Mouse (Mus musculus) layer of hippocampus, adult 2 months (tissue): ENCODE measurements around the gene Grk5. TPM values are rescaled to one million over a fixed set of nuclear protein-coding genes. Genes with fewer than 3 reads are reported as not detected.
"Not testable (repeated sequence)": the region's sequence is repeated elsewhere in the genome, so short reads cannot be mapped to it uniquely, and the experiment has no call there.

ENCODE experiments used
- DNase-seq, 2 experiments: peaks; one replicate each; pipeline ENCODE4 v3.0.0; 2022; ENCODE audit warnings: low spot score in 2 of 2
- H3K27ac ChIP-seq: fragments of 200-600 bp; 2 replicates; pipeline ENCODE4 v1.8.1; 2022
- H3K4me3 ChIP-seq: fragments of 200-600 bp; 2 replicates; pipeline ENCODE4 v1.8.1; 2022; ENCODE audit warnings: mild to moderate bottlenecking
- CTCF ChIP-seq: fragments of 200-600 bp; conservative IDR thresholded peaks from 2 replicates; pipeline ENCODE4 v1.8.1; 2022; ENCODE audit warnings: antibody characterized with exemption, mild to moderate bottlenecking, moderate library complexity
- total RNA-seq, 2 experiments: library from RNA; stranded (reverse); gene quantifications; 2 replicates each; pipeline ENCODE4 v1.2.3; 2021

The Grk5 gene
- total RNA-seq, 2 experiments from 2014 or later, result 10.4 to 11.5 TPM

DNA sequence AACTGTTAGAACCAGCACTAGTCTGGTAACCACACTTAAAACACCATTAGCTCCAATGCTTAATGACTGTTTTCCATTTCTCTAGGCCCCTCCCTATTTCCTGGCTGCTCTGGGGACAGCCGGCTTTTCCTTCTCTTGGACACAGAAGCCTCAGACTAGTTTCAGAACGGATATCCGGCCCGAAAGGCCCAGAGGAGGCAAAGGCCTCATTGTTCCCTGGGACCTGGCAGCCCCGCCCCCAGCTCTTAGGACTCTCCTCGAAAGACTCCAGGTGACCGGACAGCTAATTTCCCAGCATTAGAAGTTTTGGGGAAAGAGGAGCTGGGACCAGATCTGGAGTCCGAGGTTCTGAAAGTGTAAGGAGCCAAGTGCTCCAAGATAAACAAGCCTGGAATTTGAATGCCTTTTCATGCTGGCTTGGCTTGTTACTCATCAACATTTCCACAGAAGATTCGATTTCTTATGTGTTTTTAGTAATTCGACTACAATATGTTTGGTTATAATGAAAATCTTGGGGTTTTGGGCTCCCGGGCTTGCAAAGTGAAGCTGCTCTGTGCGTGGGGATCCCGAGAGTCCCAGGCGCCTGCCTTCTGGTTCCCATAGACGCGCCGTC, 342 bp upstream of the Grk5 start:
- H3K27ac ChIP-seq, result peak overlapping the region; percentile 95
- no peak for TF ChIP-seq CTCF
- DNase-seq, result peak in 1 of 2 experiments; percentile 24
- peak overlapping the region; percentile 100 for H3K4me3 ChIP-seq

DNA sequence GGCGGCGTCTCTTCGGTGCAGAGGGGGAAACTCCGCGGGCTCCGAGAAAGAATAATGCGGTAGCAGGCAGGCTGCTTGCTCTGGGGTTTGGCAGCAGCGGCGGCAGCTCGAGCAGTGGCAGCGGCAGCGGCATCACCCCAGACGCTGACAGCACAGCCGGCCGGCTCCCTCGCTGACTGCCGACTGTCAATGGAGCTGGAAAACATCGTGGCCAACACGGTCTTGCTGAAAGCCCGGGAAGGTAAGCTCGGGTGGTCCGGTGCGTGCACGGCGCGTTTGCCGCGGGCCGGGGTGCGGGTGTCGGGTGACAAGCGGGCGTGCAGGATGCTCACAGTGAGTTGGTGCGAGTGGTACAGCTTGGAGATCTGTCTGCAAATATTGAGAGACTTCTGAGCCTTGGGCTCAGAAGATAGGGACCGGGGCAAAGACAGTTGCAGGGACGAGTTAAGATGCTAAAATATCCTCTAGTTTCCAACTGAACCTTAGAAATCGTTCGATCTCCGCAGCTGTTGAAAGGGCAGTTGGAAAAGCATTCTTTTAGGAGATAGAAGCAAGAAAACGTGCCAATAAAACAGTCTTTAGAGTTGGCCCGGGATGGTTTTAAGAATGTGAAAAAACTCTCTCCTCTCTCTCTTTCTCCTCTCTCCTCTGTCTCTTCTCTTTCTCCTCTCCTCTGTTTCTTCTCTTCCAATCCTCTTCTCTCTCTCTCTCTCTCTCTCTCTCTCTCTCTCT, 1.0 kb downstream of the Grk5 start:
- Histone ChIP-seq H3K4me3 (peak overlapping the region; percentile 100), H3K27ac (peak overlapping the region; percentile 78)
- no peak for DNase-seq
- no peak for TF ChIP-seq CTCF

DNA sequence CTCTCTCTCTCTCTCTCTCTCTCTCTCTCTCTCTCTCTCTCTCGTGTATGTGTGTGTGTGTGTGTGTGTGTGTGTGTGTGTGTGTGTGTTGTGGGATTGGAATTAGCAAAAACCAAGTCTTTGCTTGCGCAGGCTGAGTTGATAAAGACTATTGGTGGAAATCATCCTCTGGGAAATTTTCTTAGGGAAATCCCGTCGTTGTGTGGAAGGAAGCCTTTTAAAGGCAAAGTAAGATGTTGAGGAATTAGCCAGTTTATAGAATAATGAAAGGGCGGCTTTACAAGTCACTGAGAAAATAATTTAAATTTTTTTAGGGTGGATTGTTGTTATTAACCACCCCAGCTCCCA, 1.5 kb downstream of the Grk5 start:
- Histone ChIP-seq H3K27ac (0 out of 2 replicates have a peak overlapping the region, but pooled peaks have one; percentile 24), H3K4me3 (peak overlapping the region; percentile 37; the same call in 1 of the 2 replicates)
- no peak for TF ChIP-seq CTCF
- DNase-seq, result no peak

DNA sequence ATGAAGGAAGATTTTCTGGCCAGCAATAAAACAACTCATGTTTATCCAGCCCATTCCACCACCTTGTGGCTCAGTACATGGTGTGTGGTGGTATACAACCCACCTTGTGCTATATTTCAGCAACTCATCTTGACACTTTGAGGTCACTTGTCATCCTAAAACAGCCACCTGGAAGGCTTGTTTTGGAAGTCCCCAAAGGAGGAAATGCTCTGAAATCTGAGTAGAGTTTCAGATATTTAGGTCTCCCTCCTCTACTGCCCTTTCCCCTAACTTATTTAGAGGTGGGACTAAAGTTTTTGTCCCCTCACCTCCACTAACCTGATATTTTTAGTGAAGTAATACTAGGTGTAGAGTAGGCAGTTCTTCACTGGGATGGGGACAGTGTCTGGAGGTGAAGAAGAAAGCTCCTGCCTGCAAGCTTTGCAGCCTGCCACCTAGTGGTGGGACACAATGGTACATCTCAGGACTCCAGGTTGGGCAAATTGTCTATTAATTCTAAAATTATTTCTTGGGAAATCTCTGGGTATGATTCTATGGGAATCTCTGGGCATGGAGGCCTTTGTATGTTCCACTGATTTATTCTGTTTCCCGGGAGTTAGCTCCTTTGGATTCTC, 2.5 kb downstream of the Grk5 start:
- Histone ChIP-seq H3K4me3 (no peak overlapping the region), H3K27ac (no peak overlapping the region)
- peak; percentile 26 to 63 for DNase-seq
- peak; percentile 98 for TF ChIP-seq CTCF

DNA sequence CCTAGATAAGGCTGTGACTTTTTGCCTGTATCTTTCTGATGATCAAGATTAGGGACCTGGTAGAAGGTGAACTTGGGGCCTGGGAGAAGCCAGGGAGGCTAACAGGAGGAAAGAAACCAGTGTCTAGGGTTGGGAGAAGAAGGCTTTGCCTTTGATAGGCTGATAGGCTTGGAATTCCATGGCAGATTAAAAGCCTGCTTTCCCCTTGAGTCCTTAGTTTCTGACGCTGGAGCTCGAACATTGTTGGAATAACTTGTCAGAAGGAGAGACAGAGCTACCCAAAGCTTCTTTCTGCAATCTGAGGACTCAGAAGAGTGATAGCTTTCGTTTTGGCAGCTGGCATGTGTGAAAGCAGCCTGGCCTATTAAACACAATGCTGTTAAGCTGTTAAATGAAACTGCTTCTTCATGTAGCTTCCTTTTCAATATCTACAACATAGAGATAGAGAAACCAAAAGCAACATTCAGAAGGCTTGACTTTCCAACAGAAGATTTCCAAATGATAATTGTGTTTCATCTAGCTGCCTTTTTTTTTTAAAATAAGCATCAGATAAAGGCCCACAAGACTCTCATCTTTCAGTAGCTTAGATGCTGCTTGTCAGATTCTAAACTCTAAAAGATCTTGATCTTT, 5.8 kb downstream of the Grk5 start:
- Histone ChIP-seq H3K27ac (peak overlapping the region; percentile 46; the same call in 1 of the 2 replicates), H3K4me3 (no peak overlapping the region)
- no peak for TF ChIP-seq CTCF
- no peak for DNase-seq

DNA sequence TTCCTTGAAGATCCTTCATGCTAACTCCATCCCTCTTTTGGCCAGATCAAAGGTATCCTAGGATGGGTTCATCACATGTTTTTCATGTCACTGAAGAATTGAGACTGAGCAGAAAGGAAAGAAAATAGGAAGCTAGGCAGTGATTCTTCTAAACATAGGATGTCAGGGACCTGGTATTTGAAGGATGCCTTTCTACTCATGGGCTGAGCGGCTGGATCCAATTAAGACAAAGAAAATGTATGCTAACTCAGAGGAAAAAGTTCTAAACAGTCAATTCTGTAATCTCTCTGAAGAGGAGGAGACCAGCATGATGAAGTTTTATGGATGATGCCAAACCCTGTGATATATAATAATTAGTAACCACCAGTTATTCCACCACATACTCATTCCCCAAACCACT, 13.6 kb downstream of the Grk5 start:
- DNase-seq, result no peak
- Histone ChIP-seq H3K4me3 (no peak overlapping the region), H3K27ac (no peak overlapping the region)
- no peak for TF ChIP-seq CTCF

DNA sequence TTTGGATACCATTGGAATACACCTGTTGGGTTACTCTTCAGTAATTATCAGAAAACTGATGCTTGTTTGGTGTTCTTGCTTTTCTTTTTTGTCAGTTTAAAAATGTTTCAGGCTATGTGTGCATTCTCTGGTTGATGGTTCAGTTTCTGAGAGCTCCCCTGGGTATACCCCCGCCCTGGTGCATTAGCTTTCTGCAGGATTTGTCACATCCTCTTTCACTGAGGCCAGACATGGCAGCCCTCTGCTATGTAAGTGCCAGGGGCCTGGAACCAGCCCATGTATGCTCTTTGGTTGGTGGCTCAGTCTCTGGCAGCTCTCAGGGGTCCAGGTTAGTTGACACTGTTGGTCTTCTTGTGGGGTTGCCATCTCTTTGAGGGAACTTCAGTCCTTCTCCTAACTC, 14.4 kb downstream of the Grk5 start:
- no peak for TF ChIP-seq CTCF
- no peak for DNase-seq

DNA sequence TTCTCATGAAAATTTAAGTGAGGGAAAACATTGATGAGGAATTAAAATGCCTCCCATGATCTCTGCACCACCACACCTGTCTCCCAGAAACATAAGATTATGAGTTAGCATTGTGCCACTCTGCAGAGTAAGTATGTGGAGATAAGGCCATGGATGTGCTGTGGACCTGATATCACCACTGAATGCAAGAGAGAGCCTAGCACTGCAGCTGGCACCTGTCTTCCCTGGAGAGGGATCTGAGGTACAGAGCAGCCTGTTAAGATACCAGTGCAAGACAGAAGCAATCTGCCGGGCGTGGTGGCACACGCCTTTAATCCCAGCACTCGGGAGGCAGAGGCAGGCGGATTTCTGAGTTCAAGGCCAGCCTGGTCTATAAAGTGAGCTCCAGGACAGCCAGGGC, 15.9 kb downstream of the Grk5 start:
- H3K4me3 ChIP-seq, result no peak overlapping the region
- no peak for TF ChIP-seq CTCF
- DNase-seq, result no peak
- no peak overlapping the region for H3K27ac ChIP-seq

More for the DNA sequence above, 14.4 kb downstream of the Grk5 start:
- no peak overlapping the region for H3K4me3 ChIP-seq
- no peak overlapping the region for H3K27ac ChIP-seq

DNA sequence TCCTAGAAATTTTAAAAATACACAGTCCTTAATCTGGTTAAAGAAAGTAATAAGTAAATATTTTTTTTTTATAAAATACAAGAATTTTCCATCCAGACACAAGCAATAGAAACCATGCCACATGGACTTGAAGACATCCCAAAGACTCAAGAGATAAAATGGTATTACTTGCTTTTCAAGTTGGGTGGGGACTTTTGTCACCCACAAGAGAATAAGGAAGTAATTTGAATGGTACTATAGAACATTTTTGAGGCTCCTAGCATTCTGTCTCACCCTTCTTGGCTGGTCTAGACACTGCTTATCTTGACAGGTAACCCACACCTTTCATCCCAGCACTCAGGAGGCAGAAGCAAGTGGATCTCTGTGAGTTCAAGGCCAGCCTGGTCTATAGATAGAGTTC, 20.8 kb downstream of the Grk5 start:
- TF ChIP-seq CTCF, result no peak
- no peak overlapping the region for H3K4me3 ChIP-seq
- H3K27ac ChIP-seq, result no peak overlapping the region
- no peak for DNase-seq

DNA sequence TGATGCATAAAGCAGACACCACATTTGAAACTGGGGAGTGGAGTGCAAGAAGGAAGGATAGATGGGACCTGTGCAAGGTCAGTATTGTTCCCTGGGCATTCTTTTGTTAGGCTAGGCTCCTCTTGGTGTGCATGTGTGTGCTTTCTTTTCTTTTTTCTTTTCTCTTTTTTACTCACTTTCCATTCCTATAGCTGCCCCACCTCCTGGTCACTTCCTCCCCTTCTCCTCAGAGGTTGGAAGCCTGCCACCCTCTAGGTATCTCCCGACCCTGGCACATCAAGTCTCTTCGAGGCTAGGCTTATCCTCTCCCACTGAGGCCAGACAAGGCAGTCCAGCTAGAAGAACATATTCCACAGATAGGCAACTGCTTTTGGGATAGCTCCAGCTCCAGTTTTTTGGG, 22.1 kb downstream of the Grk5 start:
- no peak overlapping the region for H3K4me3 ChIP-seq
- DNase-seq, result no peak
- no peak for TF ChIP-seq CTCF
- H3K27ac ChIP-seq, result no peak overlapping the region

DNA sequence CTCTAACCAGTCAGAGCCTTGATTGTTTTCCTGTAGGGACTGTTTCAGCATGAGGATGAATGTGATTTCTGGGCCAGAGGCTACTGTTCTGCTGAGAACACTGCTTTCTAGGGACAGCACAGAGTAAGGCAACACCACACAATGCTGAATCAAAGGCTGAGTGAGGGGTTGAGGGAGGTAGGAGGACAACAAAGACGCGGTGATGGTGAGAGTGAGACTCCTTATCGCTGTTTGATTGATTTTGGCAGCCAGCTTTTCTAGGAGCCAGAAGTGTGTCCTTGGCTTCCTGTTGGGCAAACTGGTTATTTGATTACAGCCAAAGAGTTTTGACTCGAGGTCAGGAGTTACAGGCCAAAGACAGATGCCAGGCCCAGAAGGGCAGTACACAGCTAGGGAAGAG, 25.7 kb downstream of the Grk5 start:
- no peak for DNase-seq
- TF ChIP-seq CTCF, result no peak
- no peak overlapping the region for H3K27ac ChIP-seq
- H3K4me3 ChIP-seq, result no peak overlapping the region

DNA sequence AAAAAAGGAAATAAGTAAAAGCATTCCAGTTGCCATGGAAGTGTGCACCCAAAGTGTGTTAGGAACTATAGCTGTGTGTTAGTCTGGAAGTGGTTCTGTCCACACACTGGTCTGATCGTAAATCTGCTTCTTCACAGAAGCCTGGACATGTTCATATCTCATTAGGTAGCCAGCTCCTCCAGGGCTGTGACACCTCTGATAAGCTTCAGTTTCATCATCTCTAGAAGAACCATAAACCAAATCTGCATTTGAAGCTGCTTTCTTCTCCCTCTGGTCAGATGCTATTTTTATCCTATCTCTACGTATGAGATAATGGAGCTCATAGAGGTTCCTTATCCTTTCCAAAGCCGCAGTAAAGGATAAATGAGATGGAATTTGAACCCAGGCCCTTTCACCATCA, 26.3 kb downstream of the Grk5 start:
- DNase-seq, result no peak
- H3K27ac ChIP-seq, result no peak overlapping the region
- no peak overlapping the region for H3K4me3 ChIP-seq
- TF ChIP-seq CTCF, result no peak

DNA sequence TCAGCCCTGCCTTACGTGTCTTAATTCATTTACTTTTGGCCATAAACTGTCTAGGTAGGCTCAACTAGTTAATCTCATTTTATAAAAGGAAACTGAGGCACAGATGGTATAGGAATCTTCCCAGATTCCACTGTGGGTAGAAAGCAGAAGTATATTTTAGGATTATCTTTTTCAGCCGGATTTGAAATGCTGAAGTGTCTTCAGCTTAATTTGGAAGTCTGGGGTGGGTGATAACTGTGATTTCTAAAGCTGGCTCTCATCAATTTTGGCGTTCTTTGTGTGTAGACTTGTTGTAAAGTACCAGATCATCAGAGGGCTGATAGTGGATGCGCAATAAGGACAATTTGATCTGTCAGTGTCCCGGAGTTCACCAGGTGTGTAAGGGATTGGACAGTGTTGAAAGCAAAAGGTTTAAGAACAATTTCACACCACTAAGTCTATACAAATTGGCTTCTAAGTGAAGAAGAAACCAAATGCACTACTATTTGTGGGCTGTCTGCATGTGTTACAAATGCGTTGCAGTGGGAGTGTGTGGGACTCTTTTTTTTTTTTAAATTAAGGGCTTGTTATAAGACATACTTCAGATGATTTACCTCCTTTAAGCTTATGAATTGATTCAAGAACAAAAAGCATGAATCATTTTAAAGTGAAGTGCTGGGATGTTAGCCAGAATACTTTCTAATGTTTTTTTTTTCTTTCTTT, 27.5 kb downstream of the Grk5 start:
- TF ChIP-seq CTCF, result no peak
- H3K27ac ChIP-seq, result no peak overlapping the region
- H3K4me3 ChIP-seq, result no peak overlapping the region
- DNase-seq, result no peak

DNA sequence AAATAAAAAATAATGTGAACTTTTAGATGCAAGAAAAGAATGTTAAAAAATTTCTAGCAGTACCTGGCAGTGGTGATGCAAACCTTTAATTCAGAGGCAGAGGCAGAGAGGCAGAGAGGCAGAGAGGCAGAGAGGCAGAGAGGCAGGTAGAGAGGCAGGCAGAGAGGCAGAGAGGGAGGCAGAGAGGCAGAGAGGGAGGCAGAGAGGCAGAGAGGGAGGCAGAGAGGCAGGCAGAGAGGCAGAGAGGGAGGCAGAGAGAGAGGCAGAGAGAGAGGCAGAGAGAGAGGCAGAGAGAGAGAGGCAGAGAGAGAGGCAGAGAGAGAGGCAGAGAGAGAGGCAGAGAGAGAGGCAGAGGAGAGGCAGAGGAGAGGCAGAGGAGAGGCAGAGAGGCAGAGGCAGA, 35.0 kb downstream of the Grk5 start:
- H3K27ac ChIP-seq, H3K4me3 ChIP-seq, DNase-seq: not testable (repeated sequence)
